Comparison of ENCODE assay signal across 27 mouse cellular contexts in genomic region chr9:86985105-86985504, GRCm38 (mm10). TPM values are rescaled to one million over a fixed set of nuclear protein-coding genes. Genes with fewer than 3 reads are reported as not detected.
"Had no signal": no experiment of that assay in that cellular context is flagged by ENCODE, and none has a peak within 500 bp of the region (broad histone marks: within the 10 kb centered on the region; RNA-seq: fewer than 3 reads in every experiment).

No protein-coding gene starts in this region.

- DNase-seq: gastrocnemius, adult 2 months; gastrocnemius, postnatal 10 days; gastrocnemius, postnatal 25 days; heart, adult 18-20 months; heart, postnatal 10 days; heart, postnatal 4 days; kidney, adult 2 months; kidney, adult 9 months; kidney, postnatal 4 days; liver; liver, embryonic 13.5 days had no signal

- H3K27me3 ChIP-seq: heart, embryonic 12.5 days; hindbrain, embryonic 12.5 days; liver, embryonic 13.5 days; liver, embryonic 15.5 days had no signal

- H3K9ac ChIP-seq: heart, embryonic 12.5 days; hindbrain, embryonic 12.5 days; hindbrain, embryonic 14.5 days; limb, embryonic 12.5 days; liver, embryonic 13.5 days; liver, embryonic 15.5 days had no signal

- H3K36me3 ChIP-seq: heart, embryonic 10.5 days; heart, embryonic 12.5 days; hindbrain, embryonic 10.5 days; hindbrain, embryonic 12.5 days; limb, embryonic 10.5 days; limb, embryonic 12.5 days; liver, embryonic 13.5 days; liver, embryonic 15.5 days had no signal

- H3K4me1 ChIP-seq: heart, embryonic 10.5 days; liver, embryonic 13.5 days; liver, embryonic 15.5 days had no signal

- H3K4me3 ChIP-seq: gastrocnemius, adult 2 months; heart, embryonic 10.5 days; heart, embryonic 12.5 days; hindbrain, embryonic 10.5 days; hindbrain, embryonic 12.5 days; layer of hippocampus, adult 2 months; left cerebral cortex, adult 2 months; limb, embryonic 10.5 days; limb, embryonic 12.5 days; liver, embryonic 13.5 days; liver, embryonic 15.5 days had no signal

- H3K9me3 ChIP-seq: heart, embryonic 10.5 days; heart, embryonic 12.5 days; hindbrain, embryonic 10.5 days; hindbrain, embryonic 12.5 days; limb, embryonic 10.5 days; limb, embryonic 12.5 days; liver, embryonic 13.5 days; liver, embryonic 15.5 days had no signal

- ATAC-seq: forebrain, embryonic 16.5 days; hindbrain, embryonic 16.5 days; inflammation-experienced regulatory T-cells, adult 6 months; intestine, postnatal 0 days had no signal

- H3K27ac ChIP-seq: gastrocnemius, adult 2 months; heart, embryonic 10.5 days; hindbrain, embryonic 10.5 days; hindbrain, embryonic 12.5 days; hindbrain, embryonic 14.5 days; layer of hippocampus, adult 2 months; left cerebral cortex, adult 2 months; limb, embryonic 12.5 days; liver, embryonic 13.5 days; liver, embryonic 15.5 days had no signal

- H3K4me2 ChIP-seq: heart, embryonic 12.5 days; hindbrain, embryonic 12.5 days; hindbrain, embryonic 14.5 days; limb, embryonic 12.5 days; liver, embryonic 11.5 days; liver, embryonic 13.5 days; liver, embryonic 15.5 days had no signal

RNA-seq across cellular contexts. Expression of gene Ripply2, which starts 30.2 kb away (rescaled TPM):
- polyA plus RNA-seq: inflammation-experienced regulatory T-cells, adult 6 months; intestine, postnatal 0 days; kidney, adult 2 months; limb, embryonic 12.5 days; limb, embryonic 14.5 days; liver, embryonic 11.5 days; liver, embryonic 13.5 days; liver, embryonic 15.5 days had no signal
